Mouse (Mus musculus): Measurements from ENCODE around the gene Hpn. TPM values are rescaled to one million over a fixed set of nuclear protein-coding genes. Genes with fewer than 3 reads are reported as not detected.

Hpn gene
- 0.67 TPM in 1 of 2 replicates, not detected in the other for polyA plus RNA-seq (2014; fragmentation: Nextera tagmentation; extraction: Ambion mirVana)

GRCm38 (mm10) chr7:31115182-31115581, at the start of gene Hpn:
TSS of gene Hpn (minus strand) at chr7:31115290.
- no peak within 1 kb of the TSS for H3K9ac ChIP-seq (replicated peaks; ENCODE audit: low read depth, low read length)
- no peaks in the 10 kb centered on the region for H3K27me3 ChIP-seq (ENCODE audit: control insufficient read depth, insufficient read depth, low read length)
- ATAC-seq (ENCODE audit: low read depth), result no peak
- H3K9me3 ChIP-seq (ENCODE audit: control insufficient read depth, low read length), result no peaks in the 10 kb centered on the region
- no peak within 1 kb of the TSS for H3K27ac ChIP-seq (ENCODE audit: low read depth, low read length)
- H3K4me2 ChIP-seq (ENCODE audit: low read depth, low read length), result no peak within 1 kb of the TSS
- 30% methylated on average over 14 of the region's 15 CpGs for WGBS
- no peaks in the 10 kb centered on the region for H3K4me1 ChIP-seq (ENCODE audit: control insufficient read depth, insufficient read depth, low read length)
- H3K4me3 ChIP-seq (ENCODE audit: low read depth, low read length), result no peak within 1 kb of the TSS
- H3K36me3 ChIP-seq (ENCODE audit: control insufficient read depth, insufficient read depth, low read length), result no peaks in the 10 kb centered on the region

GRCm38 (mm10) chr7:31164748-31165147, 49.7 kb upstream of the Hpn start:
- no peak for ATAC-seq (ENCODE audit: low read depth)

GRCm38 (mm10) chr7:31163666-31164577, 48.8 kb upstream of the Hpn start:
- no peak for ATAC-seq (ENCODE audit: low read depth)
- Histone ChIP-seq H3K9me3 (ENCODE audit: control insufficient read depth, low read length) (no peaks in the 10 kb centered on the region), H3K27ac (ENCODE audit: low read depth, low read length) (no peak overlapping the region), H3K9ac (replicated peaks; ENCODE audit: low read depth, low read length) (no peak overlapping the region), H3K4me3 (ENCODE audit: low read depth, low read length) (no peak overlapping the region), H3K36me3 (ENCODE audit: control insufficient read depth, insufficient read depth, low read length) (no peaks in the 10 kb centered on the region), H3K27me3 (ENCODE audit: control insufficient read depth, insufficient read depth, low read length) (no peaks in the 10 kb centered on the region), H3K4me1 (ENCODE audit: control insufficient read depth, insufficient read depth, low read length) (no peaks in the 10 kb centered on the region), H3K4me2 (ENCODE audit: low read depth, low read length) (no peak overlapping the region)
- 54% methylated on average over 3 of the region's 3 CpGs for WGBS

More at GRCm38 (mm10) chr7:31164748-31165147, 49.7 kb upstream of the Hpn start:
- H3K27me3 ChIP-seq (ENCODE audit: control insufficient read depth, insufficient read depth, low read length), result no peaks in the 10 kb centered on the region
- no peaks in the 10 kb centered on the region for H3K4me1 ChIP-seq (ENCODE audit: control insufficient read depth, insufficient read depth, low read length)
- no peaks in the 10 kb centered on the region for H3K9me3 ChIP-seq (ENCODE audit: control insufficient read depth, low read length)
- 61% methylated on average over 1 of the region's 1 CpGs for WGBS
- no peak overlapping the region for H3K27ac ChIP-seq (ENCODE audit: low read depth, low read length)
- H3K9ac ChIP-seq (replicated peaks; ENCODE audit: low read depth, low read length), result no peak overlapping the region
- no peak overlapping the region for H3K4me3 ChIP-seq (ENCODE audit: low read depth, low read length)
- no peak overlapping the region for H3K4me2 ChIP-seq (ENCODE audit: low read depth, low read length)
- no peaks in the 10 kb centered on the region for H3K36me3 ChIP-seq (ENCODE audit: control insufficient read depth, insufficient read depth, low read length)

DNA sequence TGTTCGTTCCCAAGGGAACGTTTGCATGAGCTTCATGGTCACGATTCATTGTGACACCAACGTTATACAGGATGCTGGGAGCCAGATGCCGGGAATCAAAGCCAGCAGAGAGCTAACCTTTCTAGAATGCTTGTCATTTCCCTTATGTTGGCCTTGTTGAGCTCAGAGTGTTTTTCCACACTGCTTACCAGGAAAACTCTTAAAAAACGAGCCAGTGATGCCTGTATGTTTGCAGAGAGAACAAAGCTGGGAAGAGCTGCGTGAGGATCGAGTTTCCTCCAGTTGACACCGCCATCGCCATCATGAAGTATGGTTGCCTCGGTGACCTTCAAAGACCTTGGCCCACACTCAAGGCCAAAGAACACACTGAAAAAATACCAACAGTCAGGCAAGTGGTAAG, 47.2 kb upstream of the Hpn start:
- Histone ChIP-seq H3K27ac (ENCODE audit: low read depth, low read length) (no peak overlapping the region), H3K4me1 (ENCODE audit: control insufficient read depth, insufficient read depth, low read length) (no peaks in the 10 kb centered on the region), H3K27me3 (ENCODE audit: control insufficient read depth, insufficient read depth, low read length) (no peaks in the 10 kb centered on the region), H3K9ac (replicated peaks; ENCODE audit: low read depth, low read length) (no peak overlapping the region), H3K9me3 (ENCODE audit: control insufficient read depth, low read length) (no peaks in the 10 kb centered on the region), H3K4me3 (ENCODE audit: low read depth, low read length) (no peak overlapping the region), H3K36me3 (ENCODE audit: control insufficient read depth, insufficient read depth, low read length) (no peaks in the 10 kb centered on the region), H3K4me2 (ENCODE audit: low read depth, low read length) (no peak overlapping the region)
- no peak for ATAC-seq (ENCODE audit: low read depth)
- WGBS, result 70% methylated on average over 11 of the region's 11 CpGs

GRCm38 (mm10) chr7:31161831-31162230, 46.7 kb upstream of the Hpn start:
- 55% methylated on average over 3 of the region's 3 CpGs for WGBS
- H3K9ac ChIP-seq (replicated peaks; ENCODE audit: low read depth, low read length), result no peak overlapping the region
- H3K4me1 ChIP-seq (ENCODE audit: control insufficient read depth, insufficient read depth, low read length), result no peaks in the 10 kb centered on the region

GRCm38 (mm10) chr7:31161246-31161645, 46.2 kb upstream of the Hpn start:
- H3K4me3 ChIP-seq (ENCODE audit: low read depth, low read length), result no peak overlapping the region
- ATAC-seq (ENCODE audit: low read depth), result no peak
- no peak overlapping the region for H3K27ac ChIP-seq (ENCODE audit: low read depth, low read length)
- H3K4me1 ChIP-seq (ENCODE audit: control insufficient read depth, insufficient read depth, low read length), result no peaks in the 10 kb centered on the region
- H3K36me3 ChIP-seq (ENCODE audit: control insufficient read depth, insufficient read depth, low read length), result no peaks in the 10 kb centered on the region
- no peaks in the 10 kb centered on the region for H3K9me3 ChIP-seq (ENCODE audit: control insufficient read depth, low read length)
- H3K4me2 ChIP-seq (ENCODE audit: low read depth, low read length), result no peak overlapping the region
- H3K27me3 ChIP-seq (ENCODE audit: control insufficient read depth, insufficient read depth, low read length), result no peaks in the 10 kb centered on the region
- 83% methylated on average over 3 of the region's 3 CpGs for WGBS
- no peak overlapping the region for H3K9ac ChIP-seq (replicated peaks; ENCODE audit: low read depth, low read length)

More at GRCm38 (mm10) chr7:31161831-31162230, 46.7 kb upstream of the Hpn start:
- no peak for ATAC-seq (ENCODE audit: low read depth)
- no peaks in the 10 kb centered on the region for H3K36me3 ChIP-seq (ENCODE audit: control insufficient read depth, insufficient read depth, low read length)
- no peak overlapping the region for H3K27ac ChIP-seq (ENCODE audit: low read depth, low read length)
- H3K4me3 ChIP-seq (ENCODE audit: low read depth, low read length), result no peak overlapping the region
- no peaks in the 10 kb centered on the region for H3K9me3 ChIP-seq (ENCODE audit: control insufficient read depth, low read length)
- H3K4me2 ChIP-seq (ENCODE audit: low read depth, low read length), result no peak overlapping the region
- H3K27me3 ChIP-seq (ENCODE audit: control insufficient read depth, insufficient read depth, low read length), result no peaks in the 10 kb centered on the region

DNA sequence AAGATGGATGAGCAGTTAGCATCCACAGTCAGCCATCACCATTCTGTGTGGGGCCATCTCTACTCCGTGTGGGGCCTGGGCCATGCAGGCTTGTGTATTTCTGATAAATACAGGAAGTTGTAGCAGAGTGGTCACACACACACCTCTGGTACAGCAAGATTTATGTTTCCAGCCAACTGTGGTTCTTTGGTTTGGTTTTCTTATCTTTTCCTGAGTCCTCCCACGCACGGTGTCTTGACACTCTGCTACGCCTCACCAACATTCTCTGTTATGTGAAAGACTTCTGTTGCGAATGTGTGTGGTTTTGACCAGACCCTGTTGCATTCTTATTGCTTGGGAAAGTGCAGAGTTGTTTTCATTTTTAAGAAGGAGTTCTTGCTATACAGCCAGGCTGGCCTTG, 45.7 kb upstream of the Hpn start:
- H3K36me3 ChIP-seq (ENCODE audit: control insufficient read depth, insufficient read depth, low read length), result no peaks in the 10 kb centered on the region
- H3K9ac ChIP-seq (replicated peaks; ENCODE audit: low read depth, low read length), result no peak overlapping the region
- no peaks in the 10 kb centered on the region for H3K9me3 ChIP-seq (ENCODE audit: control insufficient read depth, low read length)
- H3K4me3 ChIP-seq (ENCODE audit: low read depth, low read length), result no peak overlapping the region
- 91% methylated on average over 5 of the region's 5 CpGs for WGBS
- H3K27me3 ChIP-seq (ENCODE audit: control insufficient read depth, insufficient read depth, low read length), result no peaks in the 10 kb centered on the region
- no peak for ATAC-seq (ENCODE audit: low read depth)
- H3K4me1 ChIP-seq (ENCODE audit: control insufficient read depth, insufficient read depth, low read length), result no peaks in the 10 kb centered on the region
- no peak overlapping the region for H3K4me2 ChIP-seq (ENCODE audit: low read depth, low read length)
- no peak overlapping the region for H3K27ac ChIP-seq (ENCODE audit: low read depth, low read length)

DNA sequence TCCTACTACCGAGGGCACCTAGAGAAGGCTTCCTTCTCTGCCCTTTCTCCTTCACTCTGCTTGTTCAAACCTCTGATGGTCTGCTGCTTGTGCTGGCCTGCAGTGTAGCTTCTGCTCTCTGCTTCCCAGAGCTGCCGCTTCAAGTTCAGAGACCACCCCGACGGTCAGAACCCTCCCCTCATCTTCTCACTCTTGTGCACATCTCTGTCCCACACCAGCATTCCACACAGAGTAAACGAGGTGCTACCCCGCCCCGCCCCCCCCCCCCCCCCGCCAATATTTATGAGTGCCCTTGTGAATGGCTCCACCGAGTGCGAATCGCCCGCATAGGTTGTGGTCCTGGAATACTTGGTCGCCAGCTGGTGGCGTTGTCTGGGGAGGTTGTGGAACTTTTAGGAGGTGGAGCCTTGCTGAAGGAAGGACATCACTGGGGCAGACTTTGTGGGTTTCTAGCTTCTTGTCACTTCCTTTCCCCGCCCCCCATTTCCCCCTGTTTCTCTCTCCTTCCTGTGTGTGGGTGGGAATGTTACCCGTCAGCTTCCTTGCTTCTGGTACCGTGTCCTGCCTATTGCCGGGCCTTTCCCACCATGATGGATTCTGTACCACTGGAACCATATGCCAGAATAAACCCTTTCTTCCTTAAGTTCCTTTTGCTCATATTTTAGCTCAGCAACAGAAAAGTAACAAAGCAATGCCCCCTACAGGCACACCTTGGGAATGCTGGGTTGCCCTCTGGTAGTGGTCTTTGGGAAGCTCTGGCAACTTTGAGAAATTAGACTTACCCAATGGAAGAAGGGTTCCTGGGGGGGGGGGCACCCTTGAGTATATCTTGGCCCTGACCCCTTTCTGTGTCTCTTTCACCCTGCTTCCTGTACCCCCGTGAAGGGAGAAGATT, 41.2 kb upstream of the Hpn start:
- Histone ChIP-seq H3K4me2 (ENCODE audit: low read depth, low read length) (no peak overlapping the region), H3K4me1 (ENCODE audit: control insufficient read depth, insufficient read depth, low read length) (peaks cover 7% of the 10 kb centered on the region; the same call in 1 of the 2 replicates), H3K36me3 (ENCODE audit: control insufficient read depth, insufficient read depth, low read length) (no peaks in the 10 kb centered on the region), H3K27ac (ENCODE audit: low read depth, low read length) (no peak overlapping the region), H3K27me3 (ENCODE audit: control insufficient read depth, insufficient read depth, low read length) (no peaks in the 10 kb centered on the region), H3K4me3 (ENCODE audit: low read depth, low read length) (no peak overlapping the region), H3K9ac (replicated peaks; ENCODE audit: low read depth, low read length) (no peak overlapping the region), H3K9me3 (ENCODE audit: control insufficient read depth, low read length) (no peaks in the 10 kb centered on the region)
- WGBS, result 44% methylated on average over 17 of the region's 19 CpGs
- ATAC-seq (ENCODE audit: low read depth), result no peak

Data from neural tube, embryonic 14.5 days (tissue).